Comparison of ENCODE assay signal across 8 mouse cellular contexts in the genomic region with DNA sequence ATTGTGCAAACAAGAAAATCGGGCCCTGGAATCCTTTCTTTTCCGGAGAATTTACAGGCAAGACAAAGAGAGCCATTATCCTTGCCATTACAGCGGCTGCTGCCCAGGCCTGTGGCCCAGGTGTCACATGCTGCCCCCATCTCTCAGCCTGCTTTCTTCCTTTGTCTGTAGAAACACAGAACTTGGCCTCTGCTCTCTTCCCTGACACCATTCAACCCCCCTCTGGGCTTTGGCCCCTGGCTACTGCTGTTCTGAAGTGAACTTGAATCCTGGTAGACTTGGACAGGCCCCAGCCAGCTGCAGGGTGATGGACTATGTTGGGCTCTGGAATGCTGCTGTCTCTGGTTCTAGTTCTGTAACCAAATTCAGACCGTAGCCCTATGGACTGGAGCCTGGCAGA.
DNase-seq lines count a peak whose midpoint lies in the region; ATAC-seq lines count a peak whose summit lies in the region.

No protein-coding gene starts in this region.

- 0 out of 2 replicates have a peak, but pooled peaks cover 4% of the 10 kb centered on the region for H3K27me3 ChIP-seq in forebrain, embryonic 12.5 days
- H3K27me3 ChIP-seq in intestine, embryonic 15.5 days (replicated peaks), result no peaks in the 10 kb centered on the region

- ATAC-seq in forebrain, embryonic 12.5 days (ENCODE audit: low FRiP score), result peak; percentile 44; the same call in 1 of the 2 replicates
- no peak for ATAC-seq in intestine, embryonic 15.5 days

- peak overlapping the region; percentile 53; the same call in 1 of the 2 replicates for H3K27ac ChIP-seq in forebrain, embryonic 12.5 days
- no peak overlapping the region for H3K27ac ChIP-seq in intestine, embryonic 15.5 days

- peak; percentile 35 to 38 for DNase-seq in frontal cortex, adult 2 months (ENCODE audit: extremely low spot score in 1 of 2, low spot score in 1 of 2)
- no peak for DNase-seq in frontal cortex, postnatal 14 days (ENCODE audit: low spot score in 2 of 2)
- peak; percentile 42 for DNase-seq in ES-CJ7 (ENCODE audit: low read depth, low spot score)
- DNase-seq in kidney, postnatal 14 days, result peak; percentile 49
- DNase-seq in ovary, adult 18-20 months (ENCODE audit: low spot score), result no peak
- DNase-seq in ovary, postnatal 36 days (ENCODE audit: low spot score), result no peak

- H3K4me1 ChIP-seq in forebrain, embryonic 12.5 days, result peaks cover 12% of the 10 kb centered on the region
- no peaks in the 10 kb centered on the region for H3K4me1 ChIP-seq in intestine, embryonic 15.5 days (replicated peaks)

- H3K4me2 ChIP-seq in forebrain, embryonic 12.5 days, result no peak overlapping the region
- no peak overlapping the region for H3K4me2 ChIP-seq in intestine, embryonic 15.5 days (replicated peaks)

- H3K4me3 ChIP-seq in forebrain, embryonic 12.5 days (replicated peaks), result no peak overlapping the region
- H3K4me3 ChIP-seq in intestine, embryonic 15.5 days (replicated peaks), result no peak overlapping the region

- H3K9ac ChIP-seq in forebrain, embryonic 12.5 days, result no peak overlapping the region
- no peak overlapping the region for H3K9ac ChIP-seq in intestine, embryonic 15.5 days

- no peaks in the 10 kb centered on the region for H3K9me3 ChIP-seq in forebrain, embryonic 12.5 days
- H3K9me3 ChIP-seq in intestine, embryonic 15.5 days, result no peaks in the 10 kb centered on the region

- 23% methylated on average over 4 of the region's 4 CpGs for WGBS in forebrain, embryonic 12.5 days
- WGBS in intestine, embryonic 15.5 days, result 49% methylated on average over 4 of the region's 4 CpGs

- no peaks in the 10 kb centered on the region for H3K36me3 ChIP-seq in forebrain, embryonic 12.5 days (replicated peaks)
- H3K36me3 ChIP-seq in intestine, embryonic 15.5 days, result no peaks in the 10 kb centered on the region

Comparison
In these comparisons a context has a peak if more than half of its experiments do, and no peak if none do; other contexts are left out.
1. DNase-seq: peak in frontal cortex, adult 2 months (2 of 2), ES-CJ7 (single experiment) and kidney, postnatal 14 days (single experiment); none in frontal cortex, postnatal 14 days (0 of 2), ovary, adult 18-20 months (single experiment) and ovary, postnatal 36 days (single experiment).